Mouse (Mus musculus): ENCODE results near the gene Iqsec3. TPM values are rescaled to one million over a fixed set of nuclear protein-coding genes. Genes with fewer than 3 reads are reported as not detected.

Gene Iqsec3
- polyA plus RNA-seq, 1 experiment from 2014 or later = 0.16 TPM

DNA sequence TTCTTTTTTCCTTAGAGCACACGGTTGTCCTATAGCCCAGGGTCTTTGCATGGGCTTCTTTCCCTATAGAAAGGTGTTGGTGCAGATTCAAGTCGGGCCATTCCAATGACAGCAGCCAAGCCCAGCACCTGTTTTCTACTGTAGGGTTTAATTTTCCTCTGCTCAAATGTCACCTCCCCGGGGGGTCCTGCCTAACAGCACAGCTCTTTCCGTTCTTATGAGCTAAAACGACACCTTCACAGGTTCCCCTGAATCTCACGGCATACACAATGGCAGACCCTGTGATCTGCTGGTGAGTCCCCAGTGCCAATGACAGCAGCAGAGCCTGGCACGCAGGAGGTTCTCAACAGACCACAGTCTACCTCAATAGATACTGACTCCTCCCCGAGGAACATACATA is 16.1 kb downstream of the Iqsec3 start:
- no peak for TF ChIP-seq CTCF (IDR thresholded peaks at IDR 0.05; ENCODE audit: low read depth)

DNA sequence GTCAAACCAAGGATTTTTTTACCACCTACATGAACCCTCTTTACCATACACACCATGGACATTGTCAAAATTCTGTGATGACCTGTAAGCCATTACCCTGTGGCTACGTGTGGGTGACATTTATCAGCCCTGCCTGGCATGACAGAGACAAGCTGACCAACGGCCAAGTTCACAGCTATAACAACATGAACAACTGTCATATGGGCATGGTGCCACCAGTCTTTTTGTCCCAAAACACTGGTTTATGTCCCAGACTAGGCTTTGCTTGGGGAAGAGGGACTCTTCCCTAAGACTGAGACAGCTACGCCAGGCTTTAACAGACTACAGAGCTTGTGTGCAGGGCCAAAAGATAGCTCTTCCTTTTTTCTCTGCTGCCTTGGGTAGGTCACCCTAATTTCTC is 16.8 kb downstream of the Iqsec3 start:
- Histone ChIP-seq H3K4me2 (replicated peaks; ENCODE audit: low read depth) (no peak overlapping the region), H3K27me3 (replicated peaks; ENCODE audit: control insufficient read depth, insufficient read depth, low read length) (no peaks in the 10 kb centered on the region), H3K9ac (ENCODE audit: low read depth, low read length) (no peak overlapping the region), H3K4me3 (ENCODE audit: low read depth, low read length) (no peak overlapping the region), H3K27ac (ENCODE audit: low read depth, low read length) (no peak overlapping the region), H3K4me1 (replicated peaks; ENCODE audit: control insufficient read depth, insufficient read depth, low read length) (no peaks in the 10 kb centered on the region), H3K36me3 (ENCODE audit: control insufficient read depth, insufficient read depth) (no peaks in the 10 kb centered on the region), H3K9me3 (ENCODE audit: control insufficient read depth) (no peaks in the 10 kb centered on the region)
- WGBS = 80% methylated on average over 3 of the region's 3 CpGs
- ATAC-seq = no peak
- TF ChIP-seq CTCF (IDR thresholded peaks at IDR 0.05; ENCODE audit: low read depth) = no peak

More for the DNA sequence above, 16.1 kb downstream of the Iqsec3 start:
- Histone ChIP-seq H3K27me3 (replicated peaks; ENCODE audit: control insufficient read depth, insufficient read depth, low read length) (no peaks in the 10 kb centered on the region), H3K4me2 (replicated peaks; ENCODE audit: low read depth) (no peak overlapping the region), H3K4me3 (ENCODE audit: low read depth, low read length) (no peak overlapping the region), H3K9me3 (ENCODE audit: control insufficient read depth) (no peaks in the 10 kb centered on the region), H3K36me3 (ENCODE audit: control insufficient read depth, insufficient read depth) (no peaks in the 10 kb centered on the region), H3K4me1 (replicated peaks; ENCODE audit: control insufficient read depth, insufficient read depth, low read length) (no peaks in the 10 kb centered on the region), H3K27ac (ENCODE audit: low read depth, low read length) (no peak overlapping the region), H3K9ac (ENCODE audit: low read depth, low read length) (no peak overlapping the region)
- WGBS = 52% methylated on average over 8 of the region's 8 CpGs
- ATAC-seq = no peak

DNA sequence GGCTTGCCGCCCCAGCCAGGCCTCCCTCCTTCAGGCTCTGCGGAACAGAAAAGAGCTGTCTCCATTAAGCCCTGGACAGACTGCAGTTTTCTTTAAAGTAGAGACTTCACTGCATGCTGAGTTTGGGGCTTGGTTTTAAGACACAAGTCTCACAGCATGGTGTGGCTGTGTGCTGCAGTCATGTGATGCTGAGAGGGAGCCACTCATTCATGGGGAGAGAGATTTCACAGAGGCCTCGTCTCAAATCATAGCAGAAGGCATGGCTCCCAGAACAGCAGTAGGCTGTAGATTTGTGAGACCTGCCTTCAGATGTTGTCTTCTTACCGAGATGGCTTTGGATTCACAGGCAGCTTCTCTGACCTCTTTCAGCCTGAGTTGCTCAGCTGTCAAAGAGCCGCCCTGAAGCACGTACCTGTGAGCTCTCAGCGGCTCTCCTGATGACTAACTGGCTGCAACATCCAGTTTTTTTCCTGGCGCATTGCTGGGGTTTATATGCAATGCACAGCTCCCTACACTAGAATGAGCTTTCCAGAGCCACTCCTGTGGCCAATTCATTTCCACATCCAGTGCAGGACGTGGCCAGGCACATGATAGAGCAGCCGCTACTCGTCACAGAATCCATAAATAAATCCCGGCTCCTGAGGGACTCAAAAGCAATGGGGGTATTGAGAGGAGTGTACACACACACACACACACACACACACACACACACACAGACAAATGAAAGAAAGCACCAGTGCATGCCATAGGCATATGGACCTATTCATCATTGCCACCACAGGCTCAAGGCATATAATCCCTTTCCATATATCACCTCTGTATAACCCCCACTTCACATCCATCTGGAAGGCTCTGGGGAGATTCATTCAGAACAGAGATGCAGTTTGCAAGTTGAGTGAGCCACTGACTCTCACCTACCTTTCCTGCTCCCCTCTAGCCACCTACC is 18.7 kb downstream of the Iqsec3 start:
- Histone ChIP-seq H3K27me3 (replicated peaks; ENCODE audit: control insufficient read depth, insufficient read depth, low read length) (no peaks in the 10 kb centered on the region), H3K36me3 (ENCODE audit: control insufficient read depth, insufficient read depth) (no peaks in the 10 kb centered on the region), H3K9ac (ENCODE audit: low read depth, low read length) (no peak overlapping the region), H3K9me3 (ENCODE audit: control insufficient read depth) (no peaks in the 10 kb centered on the region), H3K4me1 (replicated peaks; ENCODE audit: control insufficient read depth, insufficient read depth, low read length) (no peaks in the 10 kb centered on the region), H3K4me2 (replicated peaks; ENCODE audit: low read depth) (no peak overlapping the region), H3K27ac (ENCODE audit: low read depth, low read length) (no peak overlapping the region), H3K4me3 (ENCODE audit: low read depth, low read length) (no peak overlapping the region)
- 59% methylated on average over 12 of the region's 12 CpGs for WGBS
- no peak for TF ChIP-seq CTCF (IDR thresholded peaks at IDR 0.05; ENCODE audit: low read depth)
- no peak for ATAC-seq

DNA sequence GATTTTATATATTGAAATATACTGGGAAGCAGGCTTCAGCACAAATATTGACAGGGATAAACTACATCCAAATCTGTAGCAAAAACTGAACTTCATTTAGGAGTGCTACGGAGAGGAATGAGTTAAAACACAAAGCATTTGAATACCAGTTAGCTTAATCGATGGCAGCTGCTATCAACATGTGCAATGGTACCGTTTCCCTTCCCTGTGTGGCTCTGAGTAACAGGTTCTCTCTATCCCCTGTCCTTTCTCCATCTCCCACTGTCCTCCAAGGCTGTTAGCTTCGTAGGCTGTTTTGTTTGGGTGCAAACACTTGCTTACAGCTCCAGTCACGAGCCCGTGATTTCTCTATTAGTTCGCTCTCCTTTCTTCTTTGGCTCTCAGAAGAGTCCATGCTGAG is 19.7 kb downstream of the Iqsec3 start:
- WGBS = 53% methylated on average over 7 of the region's 7 CpGs

DNA sequence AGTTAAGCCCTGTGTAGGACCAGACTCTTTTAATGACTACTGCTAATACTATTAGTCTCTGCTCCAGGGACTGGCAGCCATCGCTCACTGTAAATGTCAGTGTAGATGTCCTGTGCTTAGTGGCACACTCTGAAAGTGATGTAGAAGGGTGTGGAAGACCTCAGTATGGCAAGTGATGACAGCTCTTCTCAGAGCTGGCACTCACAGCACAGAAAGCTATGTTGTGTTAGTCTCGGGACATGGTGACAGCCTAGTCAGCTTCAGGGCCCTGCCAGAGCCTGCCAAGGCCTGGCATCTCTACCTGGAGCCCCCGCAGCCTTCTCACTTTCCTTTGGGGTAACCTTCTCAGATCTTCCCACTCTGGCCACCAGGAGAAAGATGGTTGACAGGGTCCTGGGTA is 21.8 kb downstream of the Iqsec3 start:
- WGBS = 90% methylated on average over 3 of the region's 3 CpGs
- Histone ChIP-seq H3K9ac (ENCODE audit: low read depth, low read length) (no peak overlapping the region), H3K4me3 (ENCODE audit: low read depth, low read length) (no peak overlapping the region), H3K4me1 (replicated peaks; ENCODE audit: control insufficient read depth, insufficient read depth, low read length) (no peaks in the 10 kb centered on the region), H3K4me2 (replicated peaks; ENCODE audit: low read depth) (no peak overlapping the region), H3K36me3 (ENCODE audit: control insufficient read depth, insufficient read depth) (no peaks in the 10 kb centered on the region), H3K27me3 (replicated peaks; ENCODE audit: control insufficient read depth, insufficient read depth, low read length) (no peaks in the 10 kb centered on the region), H3K27ac (ENCODE audit: low read depth, low read length) (no peak overlapping the region), H3K9me3 (ENCODE audit: control insufficient read depth) (no peaks in the 10 kb centered on the region)
- no peak for ATAC-seq
- no peak for TF ChIP-seq CTCF (IDR thresholded peaks at IDR 0.05; ENCODE audit: low read depth)

More for the DNA sequence above, 19.7 kb downstream of the Iqsec3 start:
- no peak overlapping the region for H3K4me2 ChIP-seq (replicated peaks; ENCODE audit: low read depth)
- no peaks in the 10 kb centered on the region for H3K9me3 ChIP-seq (ENCODE audit: control insufficient read depth)
- H3K27me3 ChIP-seq (replicated peaks; ENCODE audit: control insufficient read depth, insufficient read depth, low read length) = no peaks in the 10 kb centered on the region
- no peaks in the 10 kb centered on the region for H3K36me3 ChIP-seq (ENCODE audit: control insufficient read depth, insufficient read depth)
- ATAC-seq = no peak
- no peak overlapping the region for H3K9ac ChIP-seq (ENCODE audit: low read depth, low read length)
- H3K4me1 ChIP-seq (replicated peaks; ENCODE audit: control insufficient read depth, insufficient read depth, low read length) = no peaks in the 10 kb centered on the region
- TF ChIP-seq CTCF (IDR thresholded peaks at IDR 0.05; ENCODE audit: low read depth) = no peak
- no peak overlapping the region for H3K27ac ChIP-seq (ENCODE audit: low read depth, low read length)
- no peak overlapping the region for H3K4me3 ChIP-seq (ENCODE audit: low read depth, low read length)

DNA sequence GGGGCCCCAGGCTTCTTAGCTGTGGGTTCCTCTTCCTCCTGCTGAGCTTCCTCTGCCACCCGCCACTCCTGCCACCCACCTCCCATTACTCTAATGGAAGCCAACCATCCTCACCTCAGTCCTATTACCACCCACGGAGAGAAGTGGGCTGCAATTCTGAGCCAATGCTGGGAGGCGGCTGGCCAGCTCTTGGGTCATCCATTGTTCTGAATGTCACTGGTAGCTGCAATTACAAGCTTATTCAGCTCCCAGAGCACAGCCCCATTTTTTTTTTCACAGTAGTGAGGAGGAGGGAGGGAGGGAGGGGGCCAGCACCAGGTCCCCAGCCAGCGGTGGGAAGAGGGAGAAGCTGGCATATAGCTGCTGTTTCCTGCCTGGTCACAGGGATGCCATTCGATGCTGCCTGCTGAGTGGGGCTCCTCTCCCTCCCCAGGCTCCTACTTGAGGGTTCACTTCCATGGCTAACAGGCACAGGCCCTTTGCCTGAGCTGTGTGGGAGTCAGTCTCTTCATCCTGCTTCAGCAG is 32.7 kb downstream of the Iqsec3 start:
- no peak for ATAC-seq
- H3K27ac ChIP-seq (ENCODE audit: low read depth, low read length) = no peak overlapping the region
- H3K9ac ChIP-seq (ENCODE audit: low read depth, low read length) = no peak overlapping the region
- no peaks in the 10 kb centered on the region for H3K4me1 ChIP-seq (replicated peaks; ENCODE audit: control insufficient read depth, insufficient read depth, low read length)
- no peaks in the 10 kb centered on the region for H3K27me3 ChIP-seq (replicated peaks; ENCODE audit: control insufficient read depth, insufficient read depth, low read length)
- H3K4me3 ChIP-seq (ENCODE audit: low read depth, low read length) = no peak overlapping the region
- TF ChIP-seq CTCF (IDR thresholded peaks at IDR 0.05; ENCODE audit: low read depth) = no peak
- H3K4me2 ChIP-seq (replicated peaks; ENCODE audit: low read depth) = no peak overlapping the region
- H3K9me3 ChIP-seq (ENCODE audit: control insufficient read depth) = no peaks in the 10 kb centered on the region
- no peaks in the 10 kb centered on the region for H3K36me3 ChIP-seq (ENCODE audit: control insufficient read depth, insufficient read depth)
- 23% methylated on average over 4 of the region's 5 CpGs for WGBS

Data from intestine, postnatal 0 days (tissue).